Mouse (Mus musculus) sigmoid colon, adult 10 weeks (tissue): Measurements from ENCODE around the gene Cenpm. TPM values are rescaled to one million over a fixed set of nuclear protein-coding genes. Genes with fewer than 3 reads are reported as not detected.

Experiments used
- polyA plus RNA-seq: library from polyadenylated mRNA; stranded (reverse); fragments of 350-450 nt; fragmentation: Illumina TruSeq; extraction: RNeasy Lipid Tissue Mini Kit (QIAGEN cat#74804); gene quantifications from one replicate; pipeline ENCODE4 v1.2.3, GENCODE M21; 2014; ENCODE audit warnings: low read depth, low replicate concordance

The Cenpm gene
- not detected for polyA plus RNA-seq

DNA sequence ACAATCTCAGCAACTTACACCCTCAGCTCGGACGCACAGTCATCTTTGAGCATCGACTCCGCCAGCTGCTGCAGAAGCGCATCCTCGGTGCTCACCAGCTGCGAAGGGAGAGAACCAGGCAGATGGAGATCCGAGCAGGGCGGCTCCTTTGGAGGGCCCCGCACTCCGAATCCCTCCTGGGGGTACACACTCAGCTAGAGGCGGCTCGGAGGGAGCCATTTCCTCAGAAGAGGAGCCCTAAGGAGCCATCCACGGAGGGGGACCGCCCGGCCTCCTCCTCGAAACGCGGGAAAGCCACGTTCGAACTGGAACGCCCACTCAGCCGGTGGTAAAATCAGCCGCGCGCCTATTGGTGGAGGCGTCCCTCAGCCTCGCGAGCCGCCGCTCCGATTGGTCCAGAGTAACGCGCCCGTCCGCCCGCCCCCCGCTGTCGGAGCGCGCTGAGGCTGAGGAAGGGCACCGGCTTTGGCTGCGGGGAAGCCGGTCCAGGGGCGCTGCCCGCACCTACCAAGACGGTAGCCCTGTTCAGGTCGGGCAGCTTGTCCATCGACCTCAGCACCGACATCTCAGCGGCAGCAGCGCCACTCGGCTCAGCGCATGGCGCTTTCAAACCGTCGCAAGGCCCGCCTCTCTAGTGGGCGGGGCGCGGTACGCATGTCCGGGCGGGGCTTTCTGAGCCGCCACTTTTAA is at the start of gene Cenpm:
Gene Cenpm, minus strand, starts transcription at position 634 of the 690 bp plus-strand sequence.

DNA sequence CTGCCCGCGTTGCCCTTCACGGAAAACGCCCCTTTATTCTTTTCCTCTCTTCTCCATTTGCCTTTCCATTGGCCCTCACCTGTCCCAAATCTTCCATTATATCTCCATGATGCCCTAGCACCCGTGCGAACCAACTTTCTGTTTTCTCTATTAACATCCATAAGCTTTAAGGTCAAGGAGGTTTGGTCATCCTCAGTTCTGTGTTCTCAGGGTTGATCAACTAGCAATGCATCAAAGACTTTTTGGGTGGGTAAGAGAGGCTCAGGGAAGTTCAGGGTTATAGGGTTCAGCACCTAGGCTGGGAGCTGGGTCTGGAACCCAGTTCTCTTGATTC is 30.0 kb upstream of the Cenpm start, which contains the start of gene Sept3:
Gene Sept3, plus strand, starts transcription at position 301 of the 334 bp plus-strand sequence.

DNA sequence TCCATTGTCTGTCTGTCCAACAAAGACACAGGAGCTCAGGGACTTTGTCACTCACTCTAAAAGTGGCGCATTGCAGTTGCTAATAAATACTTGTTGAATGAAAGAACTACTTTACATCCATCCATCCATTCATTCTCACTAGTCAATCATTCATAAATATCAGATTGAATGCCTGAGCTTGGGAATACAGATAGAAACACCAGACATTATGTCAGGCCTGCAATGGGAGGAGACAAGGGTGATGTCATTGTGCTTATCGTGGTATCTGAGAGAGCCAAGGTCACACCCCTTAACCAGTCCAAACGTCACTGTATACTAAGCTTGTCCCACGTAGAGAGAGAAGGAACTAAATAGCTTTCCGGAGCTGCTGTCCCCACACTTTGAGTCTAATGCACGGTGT is 7.5 kb upstream of the Cenpm start, which contains the start of gene 1500009C09Rik:
Gene 1500009C09Rik, plus strand, starts transcription at position 301 of the 400 bp plus-strand sequence.

DNA sequence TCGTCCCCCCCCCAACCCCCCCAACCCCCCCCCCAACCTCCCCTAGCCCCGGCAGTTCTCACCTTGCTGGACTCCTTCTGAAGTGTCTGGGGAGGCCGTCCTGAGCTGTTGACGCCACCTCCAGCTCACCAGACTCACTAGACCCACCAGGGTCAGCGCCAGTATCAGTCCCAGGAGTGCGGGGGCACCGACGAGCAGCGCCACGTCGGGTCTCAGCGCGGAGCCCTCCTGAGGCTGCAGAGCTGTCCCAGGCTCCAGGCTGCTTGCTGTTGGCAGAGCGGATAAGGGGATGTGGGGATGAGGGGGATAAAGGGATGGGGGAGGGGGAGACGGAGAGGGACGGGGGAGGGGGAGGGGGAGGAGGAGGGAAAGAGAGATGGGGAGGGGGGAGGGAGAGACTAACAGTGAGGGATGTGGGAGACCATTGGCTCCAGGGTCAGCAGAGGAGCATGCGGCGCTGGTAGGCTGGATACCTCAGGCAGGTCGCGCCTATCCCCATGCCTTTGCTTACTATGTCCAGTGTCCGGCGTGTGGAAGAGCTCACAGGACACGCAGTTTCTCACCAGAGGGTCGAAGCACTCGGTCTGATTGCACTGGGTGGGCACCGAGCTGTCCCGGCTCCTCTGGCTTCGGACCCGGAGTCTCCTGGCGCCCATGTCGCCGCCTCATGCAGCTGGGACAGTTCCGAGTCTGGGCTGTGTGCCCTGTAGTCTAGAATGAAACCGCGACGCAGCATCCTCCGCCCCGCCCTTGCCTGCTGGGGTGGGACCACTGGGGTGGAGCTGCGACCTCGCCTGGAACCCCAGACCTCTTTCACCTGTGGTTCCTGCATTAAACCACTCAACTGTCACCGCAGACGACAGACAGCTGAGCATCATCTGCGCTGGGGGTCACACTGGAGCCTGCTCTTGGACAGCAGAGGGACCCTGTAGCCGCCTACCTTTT is 20.6 kb downstream of the Cenpm start, which contains the start of gene Tnfrsf13c:
Gene Tnfrsf13c, minus strand, starts transcription at position 713 of the 945 bp plus-strand sequence.

DNA sequence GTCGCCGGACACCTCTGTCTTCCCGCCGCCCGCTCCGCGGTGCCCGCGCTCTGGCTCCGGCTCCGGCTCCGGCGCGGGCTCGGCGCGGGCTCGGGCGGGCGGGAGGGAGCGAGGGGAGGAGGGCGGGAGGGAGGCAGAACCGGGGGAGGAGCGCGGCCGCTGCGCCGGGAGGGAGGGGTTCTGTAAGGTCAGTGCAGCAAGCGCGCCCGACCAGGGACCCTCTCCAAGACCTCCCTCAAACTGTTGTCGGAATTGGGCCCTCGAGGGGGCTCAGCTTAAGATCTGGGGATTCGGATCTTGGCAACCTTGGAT is 31.8 kb downstream of the Cenpm start, which contains the start of gene Shisa8:
Gene Shisa8, minus strand, starts transcription at position 64 of the 312 bp plus-strand sequence.

Other genes with a start within 250 kb of the Cenpm start
- gene Desi1, start 210.9 kb downstream of the Cenpm start, polyA plus RNA-seq, result 10.5 TPM
- gene Snu13, start 197.2 kb downstream of the Cenpm start, polyA plus RNA-seq, result 306 TPM
- not detected for gene 4930407I10Rik, start 185.6 kb downstream of the Cenpm start, polyA plus RNA-seq
- not detected for gene Mei1, start 174.8 kb downstream of the Cenpm start, polyA plus RNA-seq
- 2.9 TPM for gene Ccdc134, start 116.8 kb downstream of the Cenpm start, polyA plus RNA-seq
- gene Srebf2, start 97.6 kb downstream of the Cenpm start, polyA plus RNA-seq, result 19.9 TPM
- not detected for gene Shisa8, start 31.9 kb downstream of the Cenpm start, polyA plus RNA-seq
- gene Tnfrsf13c, start 20.4 kb downstream of the Cenpm start, polyA plus RNA-seq, result 3.3 TPM
- gene 1500009C09Rik, start 7.6 kb upstream of the Cenpm start, polyA plus RNA-seq, result not detected
- 1.4 TPM for gene Sept3, start 30.1 kb upstream of the Cenpm start, polyA plus RNA-seq
- not detected for gene Wbp2nl, start 54.2 kb upstream of the Cenpm start, polyA plus RNA-seq
- gene Naga, start 94.2 kb upstream of the Cenpm start, polyA plus RNA-seq, result 40.5 TPM
- gene Pheta2, start 94.2 kb upstream of the Cenpm start, polyA plus RNA-seq, result 0.76 TPM
- 58.1 TPM for gene Smdt1, start 94.2 kb upstream of the Cenpm start, polyA plus RNA-seq
- 482 TPM for gene Ndufa6, start 109.6 kb upstream of the Cenpm start, polyA plus RNA-seq
- gene Cyp2d22, start 135.5 kb upstream of the Cenpm start, polyA plus RNA-seq, result 11.7 TPM
- gene Cyp2d11, start 149.3 kb upstream of the Cenpm start, polyA plus RNA-seq, result not detected
- 9.0 TPM for gene Cyp2d10, start 162.4 kb upstream of the Cenpm start, polyA plus RNA-seq
- 11.7 TPM for gene Cyp2d9, start 188.7 kb upstream of the Cenpm start, polyA plus RNA-seq